Mouse (Mus musculus): ENCODE results near the gene 0610030E20Rik. TPM values are rescaled to one million over a fixed set of nuclear protein-coding genes. Genes with fewer than 3 reads are reported as not detected.

0610030E20Rik gene
- total RNA-seq (2021): 10 to 100 TPM in 1 of 2 experiments, 1 to 10 TPM in 1; 9.4 to 10.1 TPM

GRCm38 (mm10) chr6:72347166-72347941 is at the start of gene 0610030E20Rik:
TSS of gene 0610030E20Rik (plus strand) at chr6:72347317.
- intact Hi-C loops (cut with DNase I): no loop called here
- DNase-seq (ENCODE audit: low spot score): peak; percentile 66

DNA sequence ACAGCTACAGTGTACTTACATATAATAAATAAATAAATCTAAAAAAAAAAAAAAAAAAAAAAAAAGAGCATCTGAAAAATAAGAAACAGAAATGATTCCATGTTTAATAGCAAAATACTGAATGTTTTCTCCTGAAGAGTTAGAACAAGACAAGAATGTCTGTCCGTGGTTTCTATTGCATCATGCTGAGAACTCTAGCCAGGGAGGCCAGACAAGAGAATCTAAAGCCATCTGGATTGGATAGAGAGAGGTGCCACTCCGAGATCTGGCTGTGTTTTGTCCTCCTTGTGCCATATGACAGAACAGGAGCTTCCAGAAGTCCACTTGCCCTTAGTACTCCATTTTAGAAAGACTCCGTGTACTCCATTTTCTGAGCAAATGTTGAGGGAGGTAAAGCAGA is 49.3 kb upstream of the 0610030E20Rik start:
- intact Hi-C loops (cut with DNase I): no loop called here
- DNase-seq (ENCODE audit: low spot score): no peak

- intact Hi-C loops (cut with DNase I): no loop called here
- DNase-seq (ENCODE audit: low spot score): no peak
Observed at GRCm38 (mm10) chr6:72302349-72302925, 44.7 kb upstream of the 0610030E20Rik start.

DNA sequence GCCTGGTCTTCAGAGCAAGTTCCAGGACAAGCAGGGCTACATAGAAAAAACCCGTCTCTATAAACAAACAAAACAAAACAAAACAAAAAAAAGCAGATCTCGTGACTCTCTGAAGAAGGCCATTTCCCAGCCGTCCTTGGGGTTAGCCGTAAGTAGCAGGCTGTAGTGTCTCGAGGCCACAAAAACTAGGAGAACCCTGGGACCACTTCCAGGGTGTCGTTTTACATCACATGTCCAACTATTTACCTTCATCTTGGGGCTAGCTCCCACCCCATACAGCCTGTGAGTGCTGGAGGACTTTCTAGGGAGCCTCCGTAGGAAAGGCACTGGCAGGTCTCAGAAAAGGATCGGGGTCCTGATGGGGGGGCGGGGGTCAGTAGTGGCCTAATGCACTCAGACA is 43.6 kb upstream of the 0610030E20Rik start:
- intact Hi-C loops (cut with DNase I): no loop called here

GRCm38 (mm10) chr6:72312198-72312597 is 34.9 kb upstream of the 0610030E20Rik start:
- no peak for DNase-seq (ENCODE audit: low spot score)
- intact Hi-C loops (cut with DNase I): no loop called here

More for the DNA sequence above, 43.6 kb upstream of the 0610030E20Rik start:
- no peak for DNase-seq (ENCODE audit: low spot score)

GRCm38 (mm10) chr6:72313124-72313867 is 33.8 kb upstream of the 0610030E20Rik start:
- intact Hi-C loops (cut with DNase I): no loop called here
- no peak for DNase-seq (ENCODE audit: low spot score)

DNA sequence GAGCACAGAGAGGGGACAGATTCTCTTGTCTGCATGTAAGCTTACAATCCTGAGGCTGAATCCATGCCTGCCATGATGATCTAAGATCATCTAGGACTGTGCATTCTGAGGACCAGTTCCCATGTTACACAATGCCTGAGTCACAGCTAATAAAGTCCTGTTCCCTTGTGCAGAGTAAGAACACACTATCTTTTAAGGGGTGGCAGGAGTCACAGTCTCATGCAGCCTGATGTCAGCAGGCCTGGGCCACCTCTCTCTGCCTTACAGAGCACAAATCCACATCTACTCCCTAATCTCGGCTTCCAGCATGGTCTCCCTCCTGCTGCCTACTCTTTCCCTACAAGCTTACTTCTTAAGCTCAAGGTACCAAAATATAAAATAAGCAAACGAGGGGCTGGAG is 31.7 kb upstream of the 0610030E20Rik start:
- DNase-seq (ENCODE audit: low spot score): no peak
- intact Hi-C loops (cut with DNase I): no loop called here

GRCm38 (mm10) chr6:72316044-72316443 is 31.1 kb upstream of the 0610030E20Rik start:
- DNase-seq (ENCODE audit: low spot score): no peak
- intact Hi-C loops (cut with DNase I): no loop called here

GRCm38 (mm10) chr6:72318440-72318839 is 28.7 kb upstream of the 0610030E20Rik start:
- no peak for DNase-seq (ENCODE audit: low spot score)
- intact Hi-C loops (cut with DNase I): loop anchor here (2.0 kb wide), 1 partner anchor 136 kb away; no protein-coding TSS in a partner anchor

GRCm38 (mm10) chr6:72319019-72319418 is 28.1 kb upstream of the 0610030E20Rik start:
- DNase-seq (ENCODE audit: low spot score): no peak
- intact Hi-C loops (cut with DNase I): loop anchor here (2.0 kb wide), 1 partner anchor 136 kb away; no protein-coding TSS in a partner anchor

- no peak for DNase-seq (ENCODE audit: low spot score)
- intact Hi-C loops (cut with DNase I): no loop called here
Observed at GRCm38 (mm10) chr6:72322936-72323335, 24.2 kb upstream of the 0610030E20Rik start.

GRCm38 (mm10) chr6:72323786-72324508 is 23.2 kb upstream of the 0610030E20Rik start:
- DNase-seq (ENCODE audit: low spot score): no peak
- intact Hi-C loops (cut with DNase I): no loop called here

GRCm38 (mm10) chr6:72326274-72326673 is 20.8 kb upstream of the 0610030E20Rik start:
- DNase-seq (ENCODE audit: low spot score): no peak
- intact Hi-C loops (cut with DNase I): no loop called here

DNA sequence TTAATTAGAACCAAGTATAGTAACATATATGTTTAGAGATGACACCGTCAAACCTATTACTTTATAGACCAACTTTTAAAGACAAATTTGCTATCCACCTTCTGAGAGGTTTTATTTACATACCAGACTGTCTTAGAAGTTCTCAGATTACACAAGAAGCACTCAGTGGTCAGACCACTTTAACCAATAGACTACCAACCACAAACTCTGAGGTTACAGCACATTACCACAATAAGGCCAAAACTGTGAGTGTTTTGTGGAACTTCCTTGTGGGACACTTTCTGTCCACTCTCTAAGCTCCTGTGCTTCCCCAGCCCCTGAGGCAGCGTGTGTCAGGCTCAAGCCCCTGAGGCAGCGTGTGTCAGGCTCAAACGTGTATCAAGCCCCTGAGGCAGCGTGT is 18.1 kb upstream of the 0610030E20Rik start:
- no peak for DNase-seq (ENCODE audit: low spot score)
- intact Hi-C loops (cut with DNase I): no loop called here

GRCm38 (mm10) chr6:72330133-72330532 is 17.0 kb upstream of the 0610030E20Rik start:
- DNase-seq (ENCODE audit: low spot score): no peak
- intact Hi-C loops (cut with DNase I): no loop called here

GRCm38 (mm10) chr6:72333111-72333510 is 14.0 kb upstream of the 0610030E20Rik start:
- intact Hi-C loops (cut with DNase I): no loop called here
- DNase-seq (ENCODE audit: low spot score): no peak

DNA sequence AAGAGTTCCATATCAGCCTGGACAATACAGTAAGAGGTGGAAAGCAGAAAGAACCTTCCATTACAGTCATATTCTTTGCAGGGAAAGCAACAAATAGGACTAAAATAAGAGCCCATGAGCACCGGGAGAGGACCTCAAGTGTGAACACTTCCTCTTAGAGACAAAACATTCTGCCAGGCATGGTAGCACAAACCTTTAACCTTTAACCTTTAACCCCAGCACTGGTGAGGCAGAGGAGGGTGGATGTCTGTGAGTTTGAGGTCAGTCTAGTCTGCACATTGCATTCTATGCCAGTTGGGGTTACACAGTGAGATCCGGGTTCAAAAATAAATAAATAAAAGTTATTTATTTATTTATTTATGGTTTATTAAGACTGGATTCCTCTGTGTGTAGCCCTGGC is 6.6 kb upstream of the 0610030E20Rik start:
- no peak for DNase-seq (ENCODE audit: low spot score)
- intact Hi-C loops (cut with DNase I): no loop called here

DNA sequence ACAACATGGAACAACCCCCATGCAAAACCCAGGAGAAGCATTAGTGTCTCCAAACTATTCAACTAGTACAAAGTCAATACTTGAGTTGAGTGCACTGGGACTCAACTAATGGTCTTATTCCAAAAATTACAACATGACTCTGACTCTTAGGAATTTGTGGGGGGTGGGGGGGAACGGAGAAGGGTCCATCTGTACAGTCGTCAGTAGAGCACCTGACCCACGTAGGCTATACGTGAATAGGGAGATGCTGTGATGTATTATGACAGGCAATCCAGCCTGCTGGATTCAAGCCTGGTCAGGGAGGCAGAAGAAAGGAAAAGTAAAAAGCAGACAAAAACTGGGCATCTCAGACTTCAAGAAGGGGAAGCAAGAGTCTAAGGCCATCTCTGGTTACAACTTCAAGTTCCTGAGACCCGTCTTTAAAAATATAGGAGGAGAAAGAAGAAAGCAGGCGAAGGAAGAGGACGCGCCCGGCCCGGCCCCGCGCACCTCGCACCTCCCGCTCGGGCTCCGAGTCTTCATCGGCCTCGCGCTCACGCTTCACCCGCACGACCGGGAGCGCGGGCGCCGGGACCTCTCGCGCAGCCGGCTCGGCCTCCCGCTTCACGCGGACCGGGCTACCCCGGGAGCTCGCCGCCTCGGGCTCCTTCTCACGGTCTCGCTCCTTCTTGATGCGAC is 2.6 kb upstream of the 0610030E20Rik start:
- no peak for DNase-seq (ENCODE audit: low spot score)
- intact Hi-C loops (cut with DNase I): loop anchor here (2.0 kb wide), 1 partner anchor 60 kb away; no protein-coding TSS in a partner anchor

DNA sequence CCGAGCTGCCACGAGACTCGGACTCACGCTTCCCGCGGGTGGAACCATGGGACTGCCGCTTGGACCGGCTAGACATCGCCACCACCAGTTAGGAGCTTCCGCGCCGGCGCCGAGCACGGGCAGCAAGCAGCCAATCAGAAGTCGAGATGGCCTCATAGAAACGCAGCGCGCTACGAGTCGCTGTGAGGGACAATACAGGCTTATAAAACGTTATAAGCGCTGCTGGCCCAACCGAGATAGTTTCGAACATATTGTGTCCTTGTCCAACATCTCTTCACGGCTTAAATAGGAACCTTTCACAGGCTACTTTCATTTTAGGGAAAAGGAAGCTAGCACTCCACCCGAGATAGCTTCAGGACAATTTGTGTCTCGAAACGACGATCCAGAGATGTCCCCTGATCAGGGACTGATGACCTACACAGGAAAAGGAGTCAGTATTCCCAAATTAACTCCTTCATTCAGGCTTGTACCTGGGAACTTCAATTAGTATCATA is 2.0 kb upstream of the 0610030E20Rik start, which contains the start of gene Usp39:
Gene Usp39, minus strand, starts transcription at position 111 of the 494 bp plus-strand sequence.
- DNase-seq (ENCODE audit: low spot score): peak; percentile 87
- intact Hi-C loops (cut with DNase I): loop anchor here (2.0 kb wide), 1 partner anchor 60 kb away; no protein-coding TSS in a partner anchor
